Mouse (Mus musculus) CD8-positive naive resting alpha-beta T cell, adult 57 days (primary cell): ENCODE data around the gene 2310061N02Rik. TPM values are rescaled to one million over a fixed set of nuclear protein-coding genes. Genes with fewer than 3 reads are reported as not detected.

ENCODE experiments used
- total RNA-seq: library from RNA; stranded (reverse); gene quantifications from one replicate; pipeline ENCODE4 v1.2.4, GENCODE M21; 2023

2310061N02Rik gene
- total RNA-seq: not detected

DNA sequence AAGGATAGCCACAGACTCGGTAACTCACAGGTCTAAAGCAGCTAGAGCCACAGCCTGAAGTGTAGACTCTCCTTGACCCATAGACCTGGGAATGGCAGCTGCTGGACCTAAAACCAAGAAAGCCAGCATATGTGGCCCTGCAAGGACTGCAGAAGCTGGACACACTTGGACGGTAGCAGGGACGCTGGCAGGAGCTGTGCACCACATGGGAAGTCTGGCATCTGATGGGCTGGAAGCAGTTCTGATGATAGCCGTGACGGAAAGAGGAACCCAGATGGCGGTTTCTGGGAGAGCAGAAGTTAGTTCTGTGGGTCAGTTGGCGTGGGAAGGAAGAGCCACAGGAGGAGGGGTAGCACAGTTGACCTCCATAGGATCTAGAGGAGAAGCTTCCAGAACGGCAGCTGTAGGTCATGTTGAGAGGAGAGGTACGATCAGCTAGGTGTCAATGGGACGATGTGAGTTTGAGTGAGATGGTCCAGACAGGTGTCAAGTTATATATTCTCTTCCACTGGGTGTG lies at the start of gene 2310061N02Rik:
Gene 2310061N02Rik, minus strand, starts transcription at position 467 of the 517 bp plus-strand sequence.

GRCm38 (mm10) chr16:88751535-88751934 lies 43.8 kb upstream of the 2310061N02Rik start, which contains the start of gene Krtap13:
Gene Krtap13 (minus strand): TSS chr16:88751635.

DNA sequence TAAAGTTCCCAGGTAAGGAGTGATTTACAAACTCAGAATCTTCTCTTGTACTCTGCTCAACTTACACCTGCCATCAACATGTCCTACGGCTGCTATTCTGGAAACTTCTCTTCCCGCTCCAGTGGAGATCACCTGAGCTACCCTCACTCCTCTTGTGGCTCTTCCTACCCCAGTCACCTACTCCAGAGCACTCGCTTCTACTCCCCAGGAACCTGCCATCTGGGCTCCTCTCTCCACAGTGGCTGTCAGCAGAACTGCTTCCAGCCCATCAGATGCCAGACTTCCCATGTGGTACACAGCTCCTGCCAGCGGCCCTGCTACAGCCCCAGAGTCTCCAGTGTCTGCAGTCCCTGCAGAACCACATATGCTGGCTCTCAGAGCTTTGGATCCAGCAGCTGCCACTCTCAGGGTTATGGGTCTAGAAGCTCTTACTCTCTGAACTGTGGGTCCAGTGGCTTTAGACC lies 21.1 kb upstream of the 2310061N02Rik start, which contains the start of gene Krtap13-1:
Gene Krtap13-1, plus strand, starts transcription at position 51 of the 464 bp plus-strand sequence.

DNA sequence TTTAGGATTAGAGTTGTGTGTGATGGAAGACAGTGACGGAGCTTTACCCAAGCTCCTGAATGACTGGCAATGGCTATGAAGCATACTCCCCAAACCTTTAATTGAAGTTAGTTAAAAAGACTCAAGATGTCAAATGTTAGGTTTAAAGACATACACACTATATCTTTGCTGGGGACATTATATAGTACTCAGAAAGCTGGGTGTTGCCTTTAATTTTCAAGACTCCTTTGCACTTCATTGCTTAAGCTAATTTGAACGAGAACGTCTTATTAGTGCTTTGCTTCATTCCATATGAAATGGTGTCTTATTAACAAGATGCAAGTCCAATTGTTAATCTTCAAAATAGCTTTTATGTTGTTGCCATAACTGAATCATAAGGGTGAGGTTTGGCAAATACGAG lies 36.2 kb downstream of the 2310061N02Rik start, which contains the start of gene Krtap27-1:
Gene Krtap27-1, minus strand, starts transcription at position 101 of the 400 bp plus-strand sequence.

Other genes starting within 250 kb of the 2310061N02Rik start
- gene Cldn17, start 201.0 kb downstream of the 2310061N02Rik start, total RNA-seq: not detected
- gene Cldn8, start 144.8 kb downstream of the 2310061N02Rik start, total RNA-seq: not detected
- not detected for gene Krtap24-1, start 95.7 kb downstream of the 2310061N02Rik start, total RNA-seq
- gene 2310079G19Rik, start 80.3 kb downstream of the 2310061N02Rik start, total RNA-seq: not detected
- not detected for gene Krtap26-1, start 60.2 kb downstream of the 2310061N02Rik start, total RNA-seq
- not detected for gene Krtap27-1, start 36.3 kb downstream of the 2310061N02Rik start, total RNA-seq
- not detected for gene Krtap13-1, start 20.9 kb upstream of the 2310061N02Rik start, total RNA-seq
- gene Krtap13, start 43.7 kb upstream of the 2310061N02Rik start, total RNA-seq: not detected
- gene 2310034C09Rik, start 50.9 kb upstream of the 2310061N02Rik start, total RNA-seq: not detected
- not detected for gene 2310057N15Rik, start 66.2 kb upstream of the 2310061N02Rik start, total RNA-seq
- gene Gm5965, start 69.9 kb upstream of the 2310061N02Rik start, total RNA-seq: not detected
- not detected for gene Gm20741, start 104.3 kb upstream of the 2310061N02Rik start, total RNA-seq
- gene Krtap15, start 112.3 kb upstream of the 2310061N02Rik start, total RNA-seq: not detected
- gene Krtap14, start 118.2 kb upstream of the 2310061N02Rik start, total RNA-seq: not detected
- gene Krtap19-1, start 161.4 kb upstream of the 2310061N02Rik start, total RNA-seq: not detected
- gene Krtap19-2, start 166.3 kb upstream of the 2310061N02Rik start, total RNA-seq: not detected
- gene Krtap19-3, start 170.1 kb upstream of the 2310061N02Rik start, total RNA-seq: not detected
- gene Krtap19-4, start 177.1 kb upstream of the 2310061N02Rik start, total RNA-seq: not detected
- gene Krtap19-5, start 188.5 kb upstream of the 2310061N02Rik start, total RNA-seq: not detected
- gene Krtap19-9b, start 224.3 kb upstream of the 2310061N02Rik start, total RNA-seq: not detected